In the genomic region with DNA sequence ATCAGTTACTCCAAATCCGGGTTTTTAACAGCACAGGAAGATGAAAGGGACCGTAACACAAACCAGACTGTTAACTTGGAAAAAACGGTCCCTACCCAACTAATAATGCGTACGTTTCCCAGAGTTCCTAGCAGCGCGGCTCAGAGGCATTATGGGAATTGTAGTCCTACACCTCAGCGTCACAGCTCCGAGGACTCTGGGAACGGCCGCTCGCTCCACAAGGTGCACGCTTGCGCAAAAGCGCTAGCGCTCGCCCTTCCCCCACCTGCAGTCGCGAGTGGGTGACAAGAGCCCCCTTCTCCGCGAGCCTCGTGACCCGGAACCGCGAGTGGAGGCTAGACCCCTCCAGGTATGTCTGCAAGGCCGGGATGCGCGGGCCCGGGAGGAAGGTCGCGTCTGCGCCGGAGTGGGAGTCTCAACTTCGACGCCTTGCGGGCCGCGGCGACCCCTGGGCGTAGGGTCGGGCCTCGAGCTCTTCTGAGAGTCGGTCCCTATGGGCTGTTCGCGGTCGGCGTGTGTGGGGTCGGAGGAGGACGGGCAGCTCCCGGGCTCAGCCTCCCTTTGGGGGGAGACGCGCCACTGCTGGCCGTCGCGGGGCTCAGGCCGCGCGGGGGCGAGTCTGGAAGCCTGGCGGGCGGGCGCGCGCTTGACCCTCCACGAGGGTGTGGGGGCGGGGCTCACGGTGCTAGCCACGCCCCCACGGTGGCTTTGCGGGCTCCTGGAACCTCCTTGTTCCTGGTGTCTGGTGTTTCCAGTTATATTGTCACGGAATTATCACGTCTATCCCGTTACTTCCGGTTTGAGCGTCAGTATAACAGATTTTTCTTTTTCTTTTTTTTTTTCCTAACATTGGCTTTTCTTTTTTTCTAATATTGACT, we compare ENCODE assay signal across 8 mouse cellular contexts. TPM values are rescaled to one million over a fixed set of nuclear protein-coding genes. Genes with fewer than 3 reads are reported as not detected.
A peak's percentile ranks its signal among the peaks of the same experiment; 100 is the strongest.
DNase-seq lines count a peak whose midpoint lies in the region; ATAC-seq and TF ChIP-seq lines count a peak whose summit lies in the region.

A gene (plus strand): TSS at position 138 of the 878 bp plus-strand sequence.

- H3K4me3 ChIP-seq in embryonic facial prominence, embryonic 14.5 days (ENCODE audit: low read depth, low read length) = peak within 1 kb of the TSS; percentile 81
- peak within 1 kb of the TSS; percentile 94 for H3K4me3 ChIP-seq in limb, embryonic 14.5 days (replicated peaks; ENCODE audit: low read length)
- peak within 1 kb of the TSS; percentile 57 for H3K4me3 ChIP-seq in midbrain, postnatal 0 days (ENCODE audit: low read depth, low read length)

- peak within 1 kb of the TSS; percentile 95 for H3K9ac ChIP-seq in embryonic facial prominence, embryonic 14.5 days (ENCODE audit: low read depth, low read length)
- peak within 1 kb of the TSS; percentile 94 for H3K9ac ChIP-seq in limb, embryonic 14.5 days (ENCODE audit: low read depth, low read length, severe bottlenecking)
- H3K9ac ChIP-seq in midbrain, postnatal 0 days (replicated peaks; ENCODE audit: low read length, poor library complexity, severe bottlenecking) = peak within 1 kb of the TSS; percentile 68

- peak within 1 kb of the TSS; percentile 95 for H3K27ac ChIP-seq in embryonic facial prominence, embryonic 14.5 days (replicated peaks; ENCODE audit: low read depth, low read length)
- peak within 1 kb of the TSS; percentile 94 for H3K27ac ChIP-seq in limb, embryonic 14.5 days (replicated peaks; ENCODE audit: low read depth, low read length)
- H3K27ac ChIP-seq in midbrain, postnatal 0 days (ENCODE audit: low read depth, low read length) = peak within 1 kb of the TSS; percentile 86

- 0 out of 2 replicates have a peak, but pooled peaks have one; percentile 7 for TF ChIP-seq CTCF in midbrain, postnatal 0 days (IDR thresholded peaks at IDR 0.05)

- ATAC-seq in embryonic facial prominence, embryonic 14.5 days (ENCODE audit: low read depth) = peak; percentile 98
- ATAC-seq in limb, embryonic 14.5 days (ENCODE audit: low FRiP score, low read depth) = peak; percentile 97
- peak; percentile 99 for ATAC-seq in midbrain, postnatal 0 days (ENCODE audit: low FRiP score)

- H3K36me3 ChIP-seq in embryonic facial prominence, embryonic 14.5 days (ENCODE audit: control insufficient read depth, insufficient read depth, low read length) = no peaks in the 10 kb centered on the region
- H3K36me3 ChIP-seq in limb, embryonic 14.5 days (ENCODE audit: control insufficient read depth, insufficient read depth, low read length) = no peaks in the 10 kb centered on the region
- H3K36me3 ChIP-seq in midbrain, postnatal 0 days (ENCODE audit: insufficient read depth, low read length) = no peaks in the 10 kb centered on the region

- peaks cover 8% of the 10 kb centered on the region; the same call in 1 of the 2 replicates for H3K4me1 ChIP-seq in embryonic facial prominence, embryonic 14.5 days (ENCODE audit: control insufficient read depth, insufficient read depth, low read length)
- peaks cover 9% of the 10 kb centered on the region for H3K4me1 ChIP-seq in limb, embryonic 14.5 days (ENCODE audit: control insufficient read depth, insufficient read depth, low read length)
- 0 out of 2 replicates have a peak, but pooled peaks cover under 1% of the 10 kb centered on the region for H3K4me1 ChIP-seq in midbrain, postnatal 0 days (ENCODE audit: insufficient read depth, low read length)

- H3K27me3 ChIP-seq in embryonic facial prominence, embryonic 14.5 days (replicated peaks; ENCODE audit: control insufficient read depth, insufficient read depth, low read length) = no peaks in the 10 kb centered on the region
- H3K27me3 ChIP-seq in limb, embryonic 14.5 days (ENCODE audit: control insufficient read depth, insufficient read depth, low read length) = no peaks in the 10 kb centered on the region
- no peaks in the 10 kb centered on the region for H3K27me3 ChIP-seq in midbrain, postnatal 0 days (ENCODE audit: insufficient read depth, low read length)

- DNase-seq in 3T3-L1 (ENCODE audit: low read depth, low spot score) = peak; percentile 100
- peak; percentile 78 to 80 for DNase-seq in adrenal gland, postnatal 4 days (ENCODE audit: low spot score in 2 of 2)
- DNase-seq in embryonic facial prominence, embryonic 14.5 days (ENCODE audit: low spot score) = peak; percentile 99
- peak; percentile 92 for DNase-seq in heart, adult 8-10 months (ENCODE audit: low spot score)
- peak; percentile 95 for DNase-seq in kidney, adult 9 months
- DNase-seq in limb, embryonic 14.5 days (ENCODE audit: low spot score) = peak; percentile 97
- DNase-seq in midbrain, postnatal 0 days (ENCODE audit: low spot score) = peak; percentile 98
- peak; percentile 74 to 77 for DNase-seq in spleen, postnatal 14 days (ENCODE audit: low spot score in 2 of 2)

- H3K9me3 ChIP-seq in embryonic facial prominence, embryonic 14.5 days (ENCODE audit: control insufficient read depth, low read length) = no peaks in the 10 kb centered on the region
- no peaks in the 10 kb centered on the region for H3K9me3 ChIP-seq in limb, embryonic 14.5 days (ENCODE audit: control insufficient read depth, low read length)
- H3K9me3 ChIP-seq in midbrain, postnatal 0 days (ENCODE audit: low read length) = no peaks in the 10 kb centered on the region

- under 1% methylated on average over 35 of the region's 75 CpGs for WGBS in embryonic facial prominence, embryonic 14.5 days
- WGBS in limb, embryonic 14.5 days = under 1% methylated on average over 57 of the region's 75 CpGs
- WGBS in midbrain, postnatal 0 days = under 1% methylated on average over 69 of the region's 75 CpGs

- peak; percentile 84; the same call in 1 of the 2 replicates for TF ChIP-seq POLR2A in limb, embryonic 14.5 days (IDR thresholded peaks at IDR 0.05; ENCODE audit: borderline replicate concordance, extremely low read depth, insufficient read depth, insufficient read length)

- peak within 1 kb of the TSS; percentile 59 for H3K4me2 ChIP-seq in embryonic facial prominence, embryonic 14.5 days (ENCODE audit: low read depth, low read length)
- H3K4me2 ChIP-seq in limb, embryonic 14.5 days (replicated peaks; ENCODE audit: low read depth, low read length, severe bottlenecking) = peak within 1 kb of the TSS; percentile 58
- peak within 1 kb of the TSS; percentile 52 for H3K4me2 ChIP-seq in midbrain, postnatal 0 days (ENCODE audit: low read depth, low read length, poor library complexity, severe bottlenecking)

RNA-seq across cellular contexts. Expression of the gene that starts here (rescaled TPM):
- 10 to 100 TPM; 15.5 to 17.0 TPM for total RNA-seq in adrenal gland, postnatal 4 days (2021)
- polyA plus RNA-seq in embryonic facial prominence, embryonic 14.5 days (2014; fragmentation: Nextera tagmentation; extraction: Ambion mirVana) = 16.3 and 19.3 TPM in 2 replicates
- total RNA-seq in heart, adult 8-10 months (2022) = 1 to 10 TPM; 5.6 to 8.6 (median 8.1) TPM
- 18.3 and 20.8 TPM in 2 replicates for polyA plus RNA-seq in limb, embryonic 14.5 days (2012; rRNA removed)
- 20.7 and 24.7 TPM in 2 replicates for polyA plus RNA-seq in limb, embryonic 14.5 days (2014; fragmentation: Nextera tagmentation; extraction: Ambion mirVana)
- 18.1 and 22.2 TPM in 2 replicates for total RNA-seq in midbrain, postnatal 0 days (2014; rRNA removed)
- polyA plus RNA-seq in midbrain, postnatal 0 days (2015; fragmentation: Nextera tagmentation; extraction: Ambion mirVana) = 22.7 and 23.3 TPM in 2 replicates

Comparison
In these comparisons a context has a peak if more than half of its experiments do, and no peak if none do; other contexts are left out.
1. Peak in every context shown above with its lines: DNase-seq, ATAC-seq, H3K4me3 ChIP-seq and H3K27ac ChIP-seq.